Mouse (Mus musculus) embryonic facial prominence, embryonic 14.5 days (tissue): ENCODE data around the gene Oprm1. TPM values are rescaled to one million over a fixed set of nuclear protein-coding genes. Genes with fewer than 3 reads are reported as not detected.

Source experiments
- ATAC-seq: fragments of 200-750 bp; cut with Nextera tagmentation; 2 replicates; pipeline ENCODE4 v1.8.0; 2017; ENCODE audit warnings: low read depth, moderate number of reproducible peaks, moderate TSS enrichment
- DNase-seq: peaks from one replicate; pipeline ENCODE4 v3.0.0-alpha.2; 2015; ENCODE audit warnings: low spot score
- H3K27ac ChIP-seq: fragments of 300-500 bp; sonication (generic); replicated peaks from 2 replicates; pipeline ENCODE4 v1.5.1; 2014; ENCODE audit warnings: low read depth, mild to moderate bottlenecking, low read length, moderate library complexity
- H3K27me3 ChIP-seq: fragments of 300-500 bp; sonication (generic); replicated peaks from 2 replicates; pipeline ENCODE4 v1.6.1; 2014; ENCODE audit warnings: low read length; ENCODE audit not compliant: control insufficient read depth, insufficient read depth
- H3K36me3 ChIP-seq: fragments of 300-500 bp; sonication (generic); 2 replicates; pipeline ENCODE4 v1.6.1; 2014; ENCODE audit warnings: low read length, mixed read lengths; ENCODE audit not compliant: control insufficient read depth, insufficient read depth
- H3K4me1 ChIP-seq: fragments of 300-500 bp; sonication (generic); 2 replicates; pipeline ENCODE4 v1.6.1; 2014; ENCODE audit warnings: antibody characterized with exemption, low read length; ENCODE audit not compliant: control insufficient read depth, insufficient read depth
- H3K4me2 ChIP-seq: fragments of 300-500 bp; sonication (generic); 2 replicates; pipeline ENCODE4 v1.6.1; 2014; ENCODE audit warnings: low read depth, mild to moderate bottlenecking, low read length, moderate library complexity, mixed read lengths
- H3K4me3 ChIP-seq: fragments of 300-500 bp; sonication (generic); 2 replicates; pipeline ENCODE4 v1.5.1; 2014; ENCODE audit warnings: low read depth, mild to moderate bottlenecking, low read length
- H3K9ac ChIP-seq: fragments of 300-500 bp; sonication (generic); 2 replicates; pipeline ENCODE4 v1.6.1; 2014; ENCODE audit warnings: low read depth, mild to moderate bottlenecking, low read length, moderate library complexity, mixed read lengths
- H3K9me3 ChIP-seq: fragments of 300-500 bp; sonication (generic); 2 replicates; pipeline ENCODE4 v1.6.1; 2016; ENCODE audit warnings: low read length; ENCODE audit not compliant: control insufficient read depth
- WGBS: fragments of 180-500 bp; shearing (Covaris S2); extraction: QIAGEN DNeasy Blood & Tissue Kit; methylation state at CpG from one replicate; pipeline ENCODE4 v1.1.7; 2014; 5-methylcytosine and 5-hydroxymethylcytosine counted together
- polyA plus RNA-seq: library from polyadenylated mRNA; unstranded; fragments of >200 nt; fragmentation: Nextera tagmentation; extraction: Ambion mirVana; gene quantifications from 2 replicates; pipeline ENCODE4 v1.2.1, GENCODE M21; 2014

The Oprm1 gene
- polyA plus RNA-seq, 1 experiment from 2014 or later: 0.22 TPM

DNA sequence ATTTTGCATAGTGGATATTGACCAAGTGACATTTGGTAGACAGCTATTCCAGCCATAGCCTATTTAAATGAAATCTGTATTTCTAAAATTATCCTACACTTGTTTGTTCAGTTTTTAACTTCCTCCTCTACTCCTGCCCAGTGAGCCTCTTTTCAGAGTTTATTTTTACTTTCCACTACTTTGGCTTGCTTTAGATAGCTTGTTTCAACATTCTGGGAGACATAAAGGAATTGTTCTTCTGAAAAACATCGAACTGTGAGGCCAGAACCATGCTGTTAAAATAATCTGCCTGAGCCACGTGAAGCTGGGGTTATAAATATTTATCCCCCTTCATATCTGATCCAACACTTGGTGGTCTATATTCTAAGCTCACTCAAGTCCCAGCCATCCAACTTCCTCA, 172.6 kb downstream of the Oprm1 start:
- Histone ChIP-seq H3K27me3 (no peaks in the 10 kb centered on the region), H3K4me3 (no peak overlapping the region), H3K4me1 (no peaks in the 10 kb centered on the region), H3K9ac (no peak overlapping the region), H3K27ac (no peak overlapping the region), H3K4me2 (no peak overlapping the region), H3K36me3 (no peaks in the 10 kb centered on the region), H3K9me3 (no peaks in the 10 kb centered on the region)
- 57% methylated on average over 2 of the region's 2 CpGs for WGBS
- ATAC-seq (no peak), DNase-seq (no peak)

DNA sequence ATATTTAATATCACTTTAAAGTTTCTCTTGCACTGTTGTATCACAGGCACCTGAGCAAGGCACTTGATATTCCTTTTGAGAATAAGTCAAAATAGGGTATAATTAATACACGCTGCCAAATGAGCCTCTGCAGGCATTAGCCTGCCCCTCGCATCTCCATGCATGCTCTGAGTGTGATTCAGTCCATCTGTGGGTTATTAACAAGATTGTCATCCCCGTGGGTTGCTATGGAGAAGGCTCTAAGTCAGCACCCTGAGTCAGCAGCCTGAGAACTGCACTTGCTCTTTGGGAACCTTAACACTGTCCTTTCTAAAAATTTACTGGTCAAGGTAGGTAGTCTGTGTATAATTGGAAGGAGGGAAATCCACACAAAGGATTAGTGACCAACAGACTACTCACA, 176.5 kb downstream of the Oprm1 start:
- DNase-seq: no peak
- 39% methylated on average over 3 of the region's 3 CpGs for WGBS
- no peak overlapping the region for H3K4me3 ChIP-seq
- no peaks in the 10 kb centered on the region for H3K36me3 ChIP-seq
- no peak for ATAC-seq
- H3K4me2 ChIP-seq: no peak overlapping the region
- H3K9me3 ChIP-seq: no peaks in the 10 kb centered on the region
- no peak overlapping the region for H3K27ac ChIP-seq
- no peaks in the 10 kb centered on the region for H3K27me3 ChIP-seq
- no peak overlapping the region for H3K9ac ChIP-seq
- H3K4me1 ChIP-seq: no peaks in the 10 kb centered on the region

DNA sequence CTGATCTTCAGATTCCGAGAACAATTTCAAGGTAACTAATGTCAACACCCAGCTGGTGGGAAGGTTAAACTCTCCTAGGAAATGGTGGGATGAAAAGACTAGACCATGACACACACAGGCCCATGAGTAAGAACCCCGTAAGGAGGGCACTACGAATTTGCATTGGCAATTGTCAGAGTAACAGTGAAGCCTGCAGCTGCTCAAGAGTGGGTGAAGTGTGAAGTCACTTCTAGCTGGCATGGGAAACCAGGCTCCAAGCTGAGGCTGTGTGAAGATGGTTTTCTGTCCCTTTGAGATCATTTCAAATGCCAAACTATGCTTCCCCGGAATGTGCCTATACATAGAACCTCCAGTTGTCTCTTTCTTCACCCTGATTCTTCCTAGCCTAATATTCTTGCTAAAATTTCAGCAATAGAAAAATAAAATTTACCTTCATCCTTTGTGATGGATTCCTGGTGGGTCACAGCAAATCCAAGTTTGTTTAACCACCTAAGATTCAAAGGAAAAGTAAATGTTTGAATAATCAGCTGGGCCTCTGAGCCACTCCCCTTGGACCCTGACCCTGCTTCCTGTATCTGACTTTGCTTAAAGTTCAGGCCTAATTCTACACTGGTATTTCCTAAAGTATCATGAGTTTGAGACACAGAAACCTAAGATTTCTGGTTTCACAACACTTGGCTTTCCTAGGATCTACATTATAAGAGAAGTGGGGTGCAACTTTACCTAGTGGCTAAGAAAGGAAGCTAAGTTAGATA, 178.5 kb downstream of the Oprm1 start:
- 82% methylated on average over 4 of the region's 4 CpGs for WGBS
- Histone ChIP-seq H3K9ac (no peak overlapping the region), H3K4me1 (no peaks in the 10 kb centered on the region)

DNA sequence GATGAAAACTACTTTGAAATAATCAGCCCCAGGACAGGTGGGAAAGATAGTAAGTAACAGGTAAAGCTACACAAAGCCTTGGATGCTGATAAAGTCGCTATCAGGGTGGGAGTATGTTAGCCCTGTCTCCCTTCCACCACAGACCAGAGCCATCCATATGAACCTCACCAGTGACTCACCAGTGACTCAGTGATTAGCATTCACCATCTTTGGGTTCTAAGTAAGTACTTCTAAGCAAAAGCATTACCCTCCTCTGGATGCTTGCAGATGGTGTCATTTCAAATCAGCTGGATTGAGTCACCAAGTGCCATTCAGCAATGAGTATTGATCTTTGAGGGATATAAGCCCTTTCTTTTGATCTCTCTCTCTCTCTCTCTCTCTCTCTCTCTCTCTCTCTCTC, 194.8 kb downstream of the Oprm1 start:
- no peak overlapping the region for H3K27ac ChIP-seq
- WGBS: 94% methylated on average over 1 of the region's 1 CpGs
- H3K9ac ChIP-seq: no peak overlapping the region
- H3K4me3 ChIP-seq: no peak overlapping the region
- H3K9me3 ChIP-seq: no peaks in the 10 kb centered on the region
- H3K4me2 ChIP-seq: no peak overlapping the region
- no peaks in the 10 kb centered on the region for H3K27me3 ChIP-seq
- no peaks in the 10 kb centered on the region for H3K36me3 ChIP-seq
- DNase-seq (no peak), ATAC-seq (no peak)
- no peaks in the 10 kb centered on the region for H3K4me1 ChIP-seq

More for the DNA sequence above, 178.5 kb downstream of the Oprm1 start:
- H3K9me3 ChIP-seq: no peaks in the 10 kb centered on the region
- H3K27ac ChIP-seq: no peak overlapping the region
- no peak for DNase-seq
- ATAC-seq: no peak
- no peaks in the 10 kb centered on the region for H3K36me3 ChIP-seq
- H3K4me3 ChIP-seq: no peak overlapping the region
- H3K27me3 ChIP-seq: no peaks in the 10 kb centered on the region
- no peak overlapping the region for H3K4me2 ChIP-seq

DNA sequence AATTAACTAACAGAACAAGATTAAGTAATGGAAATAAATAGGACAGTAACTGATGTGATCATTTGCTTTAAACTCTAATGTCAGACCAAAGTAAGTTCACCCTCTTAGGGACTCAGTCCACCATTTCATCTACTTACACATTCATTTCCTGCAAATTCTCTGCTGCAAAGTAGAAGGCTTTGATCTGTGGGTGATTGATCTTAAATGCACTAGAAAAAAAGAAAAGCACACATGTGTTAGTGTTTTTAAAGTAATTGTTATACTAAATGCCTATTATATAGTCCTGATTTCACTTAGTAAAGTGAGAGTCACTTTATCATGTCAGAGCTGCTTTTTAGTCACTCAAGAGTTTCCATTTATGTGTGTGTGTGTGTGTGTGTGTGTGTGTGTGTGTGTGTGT, 196.2 kb downstream of the Oprm1 start:
- no peak for ATAC-seq
- Histone ChIP-seq H3K27ac (no peak overlapping the region), H3K9me3 (no peaks in the 10 kb centered on the region), H3K4me1 (no peaks in the 10 kb centered on the region), H3K27me3 (no peaks in the 10 kb centered on the region), H3K4me2 (no peak overlapping the region), H3K9ac (no peak overlapping the region), H3K36me3 (no peaks in the 10 kb centered on the region), H3K4me3 (no peak overlapping the region)
- DNase-seq: no peak

DNA sequence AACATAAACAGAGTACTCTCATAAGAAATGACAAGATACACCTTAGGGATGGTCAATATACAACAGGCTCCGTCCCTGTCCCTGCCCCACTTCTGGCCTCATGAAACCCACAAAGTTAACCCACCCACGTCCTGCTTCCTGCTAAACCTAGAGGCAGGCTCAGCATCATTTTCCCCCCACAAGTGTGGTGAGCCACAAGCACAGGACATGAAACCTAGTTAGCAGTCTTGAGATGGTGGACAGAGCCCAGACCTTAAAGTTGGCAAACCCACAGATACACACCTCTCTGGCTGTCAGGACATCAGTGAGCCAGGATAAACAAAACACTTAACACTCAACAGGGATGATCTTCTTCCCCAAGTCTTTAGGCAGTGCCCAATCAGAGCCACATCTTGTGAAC, 198.1 kb downstream of the Oprm1 start:
- WGBS: 80% methylated on average over 2 of the region's 2 CpGs
- Histone ChIP-seq H3K9ac (no peak overlapping the region), H3K4me2 (no peak overlapping the region), H3K27ac (no peak overlapping the region), H3K36me3 (no peaks in the 10 kb centered on the region), H3K9me3 (no peaks in the 10 kb centered on the region), H3K27me3 (no peaks in the 10 kb centered on the region), H3K4me3 (no peak overlapping the region), H3K4me1 (no peaks in the 10 kb centered on the region)
- ATAC-seq: no peak
- no peak for DNase-seq

DNA sequence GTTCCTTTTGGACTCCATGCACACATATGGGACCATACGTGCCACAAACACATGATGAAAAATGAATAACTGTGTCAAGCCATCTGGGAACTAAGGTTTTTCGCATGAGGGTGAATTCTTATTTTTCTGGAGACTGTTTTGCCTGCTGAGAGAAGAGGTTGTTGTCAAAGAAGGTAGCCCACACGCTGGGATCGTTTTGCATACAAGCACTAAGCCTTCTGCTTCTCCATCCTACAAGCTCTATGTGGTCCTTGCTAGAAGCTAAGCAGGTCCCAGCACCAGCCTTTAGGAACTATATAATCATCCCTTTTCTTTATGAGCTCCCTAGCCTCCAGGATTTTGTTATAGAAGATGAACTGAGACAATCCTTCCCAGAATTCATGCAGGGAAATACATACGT, 200.5 kb downstream of the Oprm1 start:
- H3K27me3 ChIP-seq: no peaks in the 10 kb centered on the region
- 79% methylated on average over 5 of the region's 5 CpGs for WGBS
- no peak for ATAC-seq

DNA sequence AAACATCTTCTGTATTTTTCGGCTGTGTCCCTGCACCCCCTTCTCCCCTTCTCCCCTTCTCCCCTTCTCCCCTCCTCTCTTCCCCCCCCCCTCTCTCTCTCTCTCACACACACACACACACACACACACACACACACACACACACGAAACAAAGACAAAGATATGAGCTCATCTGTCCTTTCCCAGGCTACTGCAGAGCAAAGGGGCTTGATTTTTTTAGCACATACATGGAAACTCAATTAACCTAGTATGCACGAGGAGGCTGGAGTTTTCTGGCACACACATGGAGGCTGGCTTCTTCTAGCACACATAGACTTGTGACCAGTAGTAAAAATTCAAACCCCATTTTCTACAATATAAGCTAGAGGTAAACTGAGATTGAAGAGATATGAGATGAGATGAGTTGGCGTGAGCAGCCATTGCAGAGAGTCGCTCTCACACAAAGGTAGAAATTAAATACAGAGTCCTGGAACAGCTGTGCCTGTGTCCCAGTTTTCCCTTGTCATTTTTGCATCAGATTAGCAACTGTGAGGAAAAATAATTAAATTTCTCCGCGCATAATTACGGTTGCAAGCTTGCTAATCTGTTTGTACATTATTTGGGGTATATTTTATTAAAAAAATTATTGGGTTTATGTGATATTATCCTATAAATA, 209.4 kb downstream of the Oprm1 start:
- Histone ChIP-seq H3K27ac (no peak overlapping the region), H3K36me3 (no peaks in the 10 kb centered on the region), H3K9ac (no peak overlapping the region), H3K4me3 (no peak overlapping the region), H3K9me3 (no peaks in the 10 kb centered on the region), H3K27me3 (no peaks in the 10 kb centered on the region), H3K4me1 (no peaks in the 10 kb centered on the region), H3K4me2 (no peak overlapping the region)
- ATAC-seq (no peak), DNase-seq (no peak)
- 77% methylated on average over 8 of the region's 8 CpGs for WGBS

More for the DNA sequence above, 200.5 kb downstream of the Oprm1 start:
- no peak for DNase-seq
- H3K4me2 ChIP-seq: no peak overlapping the region
- no peaks in the 10 kb centered on the region for H3K36me3 ChIP-seq
- H3K9ac ChIP-seq: no peak overlapping the region
- no peaks in the 10 kb centered on the region for H3K9me3 ChIP-seq
- H3K4me3 ChIP-seq: no peak overlapping the region
- no peak overlapping the region for H3K27ac ChIP-seq
- no peaks in the 10 kb centered on the region for H3K4me1 ChIP-seq

DNA sequence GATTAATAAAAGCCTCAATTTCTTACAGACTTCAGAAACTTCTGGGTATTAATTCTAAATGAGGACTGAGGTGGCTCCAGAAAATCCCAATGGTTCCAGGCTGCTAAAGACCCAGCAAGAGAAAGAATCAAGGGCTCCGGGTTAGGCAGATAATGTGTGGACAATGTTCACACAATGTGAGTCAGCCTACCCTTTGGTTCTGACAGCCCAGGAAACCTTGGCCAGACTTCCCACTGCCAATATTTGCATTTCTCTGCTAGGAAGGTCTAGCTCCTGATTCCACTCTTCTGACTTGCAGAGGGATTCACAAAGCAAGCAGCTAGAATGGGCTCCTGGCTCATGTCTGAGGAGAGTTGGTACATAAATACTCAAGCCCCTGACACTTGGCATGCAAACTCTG, 210.0 kb downstream of the Oprm1 start:
- DNase-seq: no peak
- Histone ChIP-seq H3K36me3 (no peaks in the 10 kb centered on the region), H3K27ac (no peak overlapping the region), H3K4me1 (no peaks in the 10 kb centered on the region), H3K9ac (no peak overlapping the region), H3K9me3 (no peaks in the 10 kb centered on the region), H3K4me3 (no peak overlapping the region), H3K4me2 (no peak overlapping the region), H3K27me3 (no peaks in the 10 kb centered on the region)
- no peak for ATAC-seq
- WGBS: 84% methylated on average over 1 of the region's 1 CpGs
